ENCODE assay signal across 8 mouse cellular contexts in genomic region chr4:126058134-126058996, GRCm38 (mm10). TPM values are rescaled to one million over a fixed set of nuclear protein-coding genes. Genes with fewer than 3 reads are reported as not detected.
A peak's percentile ranks its signal among the peaks of the same experiment; 100 is the strongest.
DNase-seq lines count a peak whose midpoint lies in the region; ATAC-seq and TF ChIP-seq lines count a peak whose summit lies in the region.

Gene Oscp1 (plus strand): TSS chr4:126058565.

- H3K4me1 ChIP-seq in heart, embryonic 12.5 days (replicated peaks), result peaks cover 17% of the 10 kb centered on the region
- H3K4me1 ChIP-seq in kidney, postnatal 0 days (replicated peaks; ENCODE audit: insufficient read depth, low read length), result peaks cover 6% of the 10 kb centered on the region; the same call in 1 of the 2 replicates
- H3K4me1 ChIP-seq in liver, embryonic 11.5 days (replicated peaks; ENCODE audit: control insufficient read depth, insufficient read depth, low read length), result peaks cover 12% of the 10 kb centered on the region
- 0 out of 2 replicates have a peak, but pooled peaks cover 10% of the 10 kb centered on the region for H3K4me1 ChIP-seq in stomach, embryonic 14.5 days (ENCODE audit: control insufficient read depth, insufficient read depth, low read length)

- H3K4me3 ChIP-seq in heart, embryonic 12.5 days, result peak within 1 kb of the TSS; percentile 61
- H3K4me3 ChIP-seq in kidney, postnatal 0 days (replicated peaks; ENCODE audit: low read depth, low read length), result peak within 1 kb of the TSS; percentile 62
- H3K4me3 ChIP-seq in liver, embryonic 11.5 days (ENCODE audit: low read depth, low read length), result peak within 1 kb of the TSS; percentile 69
- H3K4me3 ChIP-seq in stomach, embryonic 14.5 days (ENCODE audit: low read depth, low read length), result peak within 1 kb of the TSS; percentile 51

- H3K27ac ChIP-seq in heart, embryonic 12.5 days (ENCODE audit: poor library complexity, severe bottlenecking), result no peak within 1 kb of the TSS
- H3K27ac ChIP-seq in kidney, postnatal 0 days, result 0 out of 2 replicates have a peak within 1 kb of the TSS, but pooled peaks have one; percentile 25
- peak within 1 kb of the TSS; percentile 80 for H3K27ac ChIP-seq in liver, embryonic 11.5 days (ENCODE audit: low read depth, low read length)
- H3K27ac ChIP-seq in stomach, embryonic 14.5 days (ENCODE audit: low read length), result no peak within 1 kb of the TSS

- no peak for TF ChIP-seq CTCF in kidney, postnatal 0 days (IDR thresholded peaks at IDR 0.05; ENCODE audit: low read depth)

- peaks cover 26% of the 10 kb centered on the region for H3K36me3 ChIP-seq in heart, embryonic 12.5 days
- 0 out of 2 replicates have a peak, but pooled peaks cover 18% of the 10 kb centered on the region for H3K36me3 ChIP-seq in kidney, postnatal 0 days (ENCODE audit: insufficient read depth, low read length)
- peaks cover 15% of the 10 kb centered on the region for H3K36me3 ChIP-seq in liver, embryonic 11.5 days (ENCODE audit: control insufficient read depth, insufficient read depth, low read length)
- peaks cover 12% of the 10 kb centered on the region; the same call in 1 of the 2 replicates for H3K36me3 ChIP-seq in stomach, embryonic 14.5 days (ENCODE audit: control insufficient read depth, insufficient read depth, low read length)

- no peaks in the 10 kb centered on the region for H3K27me3 ChIP-seq in heart, embryonic 12.5 days (replicated peaks)
- no peaks in the 10 kb centered on the region for H3K27me3 ChIP-seq in kidney, postnatal 0 days (ENCODE audit: insufficient read depth, low read length)
- H3K27me3 ChIP-seq in liver, embryonic 11.5 days (replicated peaks; ENCODE audit: control insufficient read depth, insufficient read depth, low read length), result no peaks in the 10 kb centered on the region
- no peaks in the 10 kb centered on the region for H3K27me3 ChIP-seq in stomach, embryonic 14.5 days (ENCODE audit: control insufficient read depth, insufficient read depth, low read length)

- DNase-seq in B cell, adult 2 months, result peak; percentile 88 to 89
- DNase-seq in brain, adult 2 months (ENCODE audit: low read depth, low spot score), result peak; percentile 97
- peak; percentile 99 for DNase-seq in kidney, postnatal 0 days (ENCODE audit: low spot score)
- peak; percentile 88 for DNase-seq in liver, embryonic 11.5 days (ENCODE audit: low spot score)
- peak; percentile 92 for DNase-seq in naive thymus-derived CD4-positive, alpha-beta T cell, adult 2 months (ENCODE audit: low read depth)

- ATAC-seq in erythroblast, adult 5-6 weeks (replicated peaks; ENCODE audit: low FRiP score, poor library complexity, severe bottlenecking), result peak; percentile 98
- peak; percentile 96 for ATAC-seq in heart, embryonic 12.5 days (ENCODE audit: insufficient number of reproducible peaks, low FRiP score)
- ATAC-seq in kidney, postnatal 0 days (replicated peaks; ENCODE audit: low FRiP score, low read depth), result peak; percentile 98
- ATAC-seq in liver, embryonic 11.5 days (replicated peaks; ENCODE audit: low FRiP score), result peak; percentile 98
- ATAC-seq in stomach, embryonic 14.5 days (ENCODE audit: insufficient number of reproducible peaks, insufficient read depth, low FRiP score, low read depth), result peak; percentile 99

- no peaks in the 10 kb centered on the region for H3K9me3 ChIP-seq in heart, embryonic 12.5 days (replicated peaks)
- no peaks in the 10 kb centered on the region for H3K9me3 ChIP-seq in kidney, postnatal 0 days (replicated peaks; ENCODE audit: low read length)
- H3K9me3 ChIP-seq in liver, embryonic 11.5 days (ENCODE audit: control insufficient read depth, low read length), result no peaks in the 10 kb centered on the region
- no peaks in the 10 kb centered on the region for H3K9me3 ChIP-seq in stomach, embryonic 14.5 days (ENCODE audit: control insufficient read depth, low read depth, low read length)

- peak within 1 kb of the TSS; percentile 92 for H3K4me2 ChIP-seq in heart, embryonic 12.5 days
- peak within 1 kb of the TSS; percentile 87 for H3K4me2 ChIP-seq in kidney, postnatal 0 days (ENCODE audit: low read length)
- H3K4me2 ChIP-seq in liver, embryonic 11.5 days, result peak within 1 kb of the TSS; percentile 96
- peak within 1 kb of the TSS; percentile 60 for H3K4me2 ChIP-seq in stomach, embryonic 14.5 days (replicated peaks; ENCODE audit: low read depth, low read length)

- peak within 1 kb of the TSS; percentile 74 for H3K9ac ChIP-seq in heart, embryonic 12.5 days
- peak within 1 kb of the TSS; percentile 64 for H3K9ac ChIP-seq in kidney, postnatal 0 days (ENCODE audit: low read depth, low read length)
- peak within 1 kb of the TSS; percentile 75 for H3K9ac ChIP-seq in liver, embryonic 11.5 days (ENCODE audit: low read depth, low read length)
- H3K9ac ChIP-seq in stomach, embryonic 14.5 days (replicated peaks; ENCODE audit: low read depth, low read length), result peak within 1 kb of the TSS; percentile 33

- under 1% methylated on average over 57 of the region's 57 CpGs for WGBS in heart, embryonic 12.5 days
- under 1% methylated on average over 57 of the region's 57 CpGs for WGBS in kidney, postnatal 0 days
- WGBS in liver, embryonic 11.5 days, result 2% methylated on average over 57 of the region's 57 CpGs
- under 1% methylated on average over 57 of the region's 57 CpGs for WGBS in stomach, embryonic 14.5 days

RNA-seq across cellular contexts. Expression of gene Oscp1, which starts in this region (rescaled TPM):
- total RNA-seq in erythroblast, adult 5-6 weeks (2015; ENCODE audit: low replicate concordance), result 1.2 and 3.3 TPM in 2 replicates
- total RNA-seq in erythroblast, adult 5-6 weeks (2017; ENCODE audit: low replicate concordance), result 2.0 and 5.8 TPM in 2 replicates
- 5.9 and 7.7 TPM in 2 replicates for polyA plus RNA-seq in heart, embryonic 12.5 days (2016; fragmentation: Nextera tagmentation; extraction: Ambion mirVana)
- 13.6 and 16.2 TPM in 2 replicates for polyA plus RNA-seq in kidney, postnatal 0 days (2015; fragmentation: Nextera tagmentation; extraction: Ambion mirVana)
- 6.6 TPM in 2 replicates for polyA plus RNA-seq in liver, embryonic 11.5 days (2014; fragmentation: Nextera tagmentation; extraction: Ambion mirVana)
- 13.3 and 16.0 TPM in 2 replicates for polyA plus RNA-seq in stomach, embryonic 14.5 days (2014; fragmentation: Nextera tagmentation; extraction: Ambion mirVana)

Comparison
In these comparisons a context has a peak if more than half of its experiments do, and no peak if none do; other contexts are left out.
1. H3K27ac ChIP-seq: peak in kidney, postnatal 0 days (single experiment) and liver, embryonic 11.5 days (single experiment); none in heart, embryonic 12.5 days (single experiment) and stomach, embryonic 14.5 days (single experiment).
2. Peak in every context shown above with its lines, with median percentiles within 50 percentile points of each other: DNase-seq, ATAC-seq, H3K4me2 ChIP-seq, H3K4me3 ChIP-seq and H3K9ac ChIP-seq.